In genomic region chr3:109254957-109255356, GRCm38 (mm10) we compare ENCODE assay signal across 11 mouse cellular contexts.
DNase-seq lines count a peak whose midpoint lies in the region; ATAC-seq and TF ChIP-seq lines count a peak whose summit lies in the region.
"Had no signal": no experiment of that assay in that cellular context is flagged by ENCODE, and none has a peak within 500 bp of the region (broad histone marks: within the 10 kb centered on the region; RNA-seq: fewer than 3 reads in every experiment).

No protein-coding gene starts in this region.

- no peak overlapping the region for H3K9ac ChIP-seq in heart, embryonic 16.5 days (ENCODE audit: low read length)
- no peak overlapping the region for H3K9ac ChIP-seq in midbrain, embryonic 15.5 days
- H3K9ac ChIP-seq: embryonic facial prominence, embryonic 15.5 days; midbrain, embryonic 12.5 days had no signal

- no peak overlapping the region for H3K4me3 ChIP-seq in gastrocnemius, adult 2 months
- H3K4me3 ChIP-seq in heart, embryonic 16.5 days (ENCODE audit: low read length): no peak overlapping the region
- no peak overlapping the region for H3K4me3 ChIP-seq in macrophage (ENCODE audit: inconsistent target)
- no peak overlapping the region for H3K4me3 ChIP-seq in midbrain, embryonic 15.5 days
- H3K4me3 ChIP-seq: embryonic facial prominence, embryonic 15.5 days; midbrain, embryonic 12.5 days had no signal

- no peaks in the 10 kb centered on the region for H3K9me3 ChIP-seq in heart, embryonic 16.5 days (replicated peaks; ENCODE audit: control insufficient read depth, low read length)
- H3K9me3 ChIP-seq in midbrain, embryonic 15.5 days: no peaks in the 10 kb centered on the region
- H3K9me3 ChIP-seq: embryonic facial prominence, embryonic 15.5 days; midbrain, embryonic 12.5 days had no signal

- H3K79me2 ChIP-seq in macrophage (ENCODE audit: inconsistent target): no peaks in the 10 kb centered on the region

- intact Hi-C loops in gastrocnemius, adult 2 months (cut with DNase I): no loop called here

- H3K27me3 ChIP-seq in heart, embryonic 16.5 days (ENCODE audit: control insufficient read depth, insufficient read depth, low read length): no peaks in the 10 kb centered on the region
- H3K27me3 ChIP-seq in midbrain, embryonic 15.5 days (replicated peaks): no peaks in the 10 kb centered on the region
- H3K27me3 ChIP-seq: embryonic facial prominence, embryonic 15.5 days; midbrain, embryonic 12.5 days had no signal

- H3K4me1 ChIP-seq in heart, embryonic 16.5 days (ENCODE audit: control insufficient read depth, insufficient read depth, low read length): peaks cover 25% of the 10 kb centered on the region
- H3K4me1 ChIP-seq in midbrain, embryonic 15.5 days: no peaks in the 10 kb centered on the region
- H3K4me1 ChIP-seq: midbrain, embryonic 12.5 days had no signal

- 0 out of 2 replicates have a peak overlapping the region, but pooled peaks have one; percentile 24 for H3K27ac ChIP-seq in gastrocnemius, adult 2 months
- H3K27ac ChIP-seq in heart, embryonic 16.5 days (ENCODE audit: low read length): peak overlapping the region; percentile 2
- peak overlapping the region; percentile 98 for H3K27ac ChIP-seq in macrophage
- H3K27ac ChIP-seq in midbrain, embryonic 15.5 days: no peak overlapping the region
- H3K27ac ChIP-seq: embryonic facial prominence, embryonic 15.5 days; midbrain, embryonic 12.5 days had no signal

- no peak for DNase-seq in gastrocnemius, adult 2 months
- no peak for DNase-seq in gastrocnemius, postnatal 10 days
- DNase-seq in adrenal gland, postnatal 25 days: peak; percentile 4
- no peak for DNase-seq in embryo, embryonic 11 days
- DNase-seq in spleen, postnatal 14 days (ENCODE audit: low spot score in 2 of 2): no peak
- DNase-seq: right cerebral cortex, postnatal 25 days had no signal

- TF ChIP-seq CTCF in gastrocnemius, adult 2 months (IDR thresholded peaks at IDR 0.05): no peak

- ATAC-seq in heart, embryonic 16.5 days (replicated peaks; ENCODE audit: extremely low read depth, insufficient read depth, low FRiP score): peak; percentile 81
- ATAC-seq in midbrain, embryonic 15.5 days (replicated peaks): no peak

- H3K4me2 ChIP-seq in heart, embryonic 16.5 days (ENCODE audit: low read depth, low read length): no peak overlapping the region; the same call in 1 of the 2 replicates
- no peak overlapping the region for H3K4me2 ChIP-seq in midbrain, embryonic 15.5 days
- H3K4me2 ChIP-seq: embryonic facial prominence, embryonic 15.5 days; midbrain, embryonic 12.5 days had no signal

- 32% methylated on average over 5 of the region's 5 CpGs for WGBS in heart, embryonic 16.5 days
- 26% methylated on average over 5 of the region's 5 CpGs for WGBS in macrophage (ENCODE audit: missing documents)
- 81% methylated on average over 5 of the region's 5 CpGs for WGBS in midbrain, embryonic 15.5 days

- no peaks in the 10 kb centered on the region for H3K36me3 ChIP-seq in heart, embryonic 16.5 days (ENCODE audit: control insufficient read depth, insufficient read depth)
- H3K36me3 ChIP-seq in macrophage (ENCODE audit: inconsistent target): no peaks in the 10 kb centered on the region
- H3K36me3 ChIP-seq in midbrain, embryonic 15.5 days (replicated peaks): no peaks in the 10 kb centered on the region
- H3K36me3 ChIP-seq: embryonic facial prominence, embryonic 15.5 days; midbrain, embryonic 12.5 days had no signal
